Mouse (Mus musculus) kidney, adult 11 months (tissue): ENCODE data around the gene Mrps11.

Experiments
- DNase-seq: peaks from one replicate; pipeline ENCODE4 v3.0.0; 2022

The Mrps11 gene

DNA sequence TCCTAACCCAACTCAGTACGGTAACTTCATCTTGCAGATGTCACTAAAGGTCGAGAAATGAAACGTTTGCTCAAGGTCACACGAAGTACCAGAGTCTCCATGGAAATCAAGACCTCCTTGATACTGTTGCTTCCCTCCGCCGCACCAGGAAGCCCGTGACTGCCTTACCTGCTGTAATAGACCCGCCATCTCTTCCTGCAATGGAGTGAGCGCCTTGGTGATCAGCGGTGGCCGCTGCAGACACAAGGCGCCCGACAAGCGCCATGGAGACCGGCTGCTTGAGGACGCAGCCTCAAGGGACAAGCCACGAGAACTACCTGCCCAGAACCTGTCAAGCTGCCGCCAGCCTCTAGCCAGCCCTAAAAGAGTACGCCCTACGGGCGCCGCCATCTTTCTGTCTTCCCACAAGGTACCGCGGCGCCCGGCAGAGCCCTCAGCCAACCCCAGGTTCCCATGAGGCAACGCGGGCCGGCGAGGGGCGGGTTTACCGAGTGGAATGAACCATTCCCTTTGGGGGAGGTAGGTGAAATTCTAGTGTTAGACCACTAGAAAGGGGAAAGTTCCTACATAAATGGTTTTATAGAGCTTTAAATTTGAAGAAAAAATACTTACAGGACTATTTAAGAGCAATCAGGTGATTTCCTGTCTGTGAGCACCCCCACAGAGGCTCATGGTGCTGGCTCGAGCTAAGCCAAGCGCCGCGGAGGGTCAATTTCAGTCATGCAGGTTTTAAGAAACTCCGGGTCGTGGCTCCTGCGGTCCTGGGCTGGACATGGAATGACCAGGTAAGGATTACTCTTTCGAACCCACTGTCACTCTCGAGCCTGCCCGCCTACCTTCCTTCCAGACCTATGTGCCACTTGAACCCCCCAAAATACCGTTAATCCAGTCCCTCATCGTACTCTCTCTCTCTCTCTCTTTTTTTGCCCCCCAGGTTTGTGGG, at the start of gene Mrps11, which contains the start of gene Mrpl46:
Gene Mrps11 (plus strand): TSS at position 481 of the 943 bp plus-strand sequence.
Gene Mrpl46 (minus strand): TSS at position 893 of the 943 bp plus-strand sequence.
- peak; percentile 82 for DNase-seq

DNA sequence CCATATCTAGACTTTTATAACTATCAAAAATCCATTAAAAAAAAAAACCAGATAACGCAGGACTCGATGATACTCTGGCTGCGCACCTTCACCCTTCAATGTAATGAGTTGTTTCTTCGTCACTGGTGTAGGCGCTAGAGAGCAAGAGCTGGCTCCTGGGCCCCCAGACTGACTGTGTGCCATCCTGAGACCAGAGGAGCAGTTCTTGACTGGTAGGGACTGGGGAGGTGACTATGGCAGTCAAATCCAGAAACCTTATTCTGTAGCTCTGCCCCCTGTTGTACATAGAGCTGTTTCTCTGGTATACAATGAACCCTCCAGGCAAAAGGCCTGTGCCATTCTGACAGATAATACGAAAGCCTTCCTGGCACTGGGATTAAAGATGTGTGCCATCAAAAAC, 45.7 kb upstream of the Mrps11 start:
- DNase-seq, result no peak

DNA sequence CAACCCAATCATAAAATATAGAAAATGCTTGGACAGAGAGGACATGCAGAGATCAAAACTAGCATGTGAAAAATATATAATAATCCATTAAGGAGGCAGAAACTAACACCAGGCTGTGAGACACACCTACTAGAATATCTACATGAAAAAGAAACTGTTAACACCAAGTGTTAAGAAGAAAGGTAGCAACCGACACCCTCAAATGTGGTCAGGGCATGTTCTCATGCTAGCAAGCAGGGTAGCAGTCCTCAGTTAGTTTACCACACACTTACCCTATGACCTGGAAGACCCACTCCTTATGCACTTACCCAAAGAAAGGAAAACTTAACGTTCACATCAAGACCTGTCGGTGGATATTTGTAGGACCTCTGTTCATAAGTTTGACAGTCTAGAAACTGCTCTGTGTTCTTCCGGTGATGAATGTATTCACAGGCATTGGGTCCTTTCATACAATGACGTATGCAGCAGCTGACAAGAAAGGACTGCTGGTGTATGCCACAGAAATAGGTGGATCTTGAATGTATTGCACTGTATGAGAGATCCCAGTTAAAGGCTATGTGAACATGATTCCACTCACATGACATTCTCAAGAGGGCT, 45.2 kb upstream of the Mrps11 start, which contains the start of gene Ntrk3:
Gene Ntrk3 (minus strand): TSS at position 399 of the 597 bp plus-strand sequence.
- no peak for DNase-seq

DNA sequence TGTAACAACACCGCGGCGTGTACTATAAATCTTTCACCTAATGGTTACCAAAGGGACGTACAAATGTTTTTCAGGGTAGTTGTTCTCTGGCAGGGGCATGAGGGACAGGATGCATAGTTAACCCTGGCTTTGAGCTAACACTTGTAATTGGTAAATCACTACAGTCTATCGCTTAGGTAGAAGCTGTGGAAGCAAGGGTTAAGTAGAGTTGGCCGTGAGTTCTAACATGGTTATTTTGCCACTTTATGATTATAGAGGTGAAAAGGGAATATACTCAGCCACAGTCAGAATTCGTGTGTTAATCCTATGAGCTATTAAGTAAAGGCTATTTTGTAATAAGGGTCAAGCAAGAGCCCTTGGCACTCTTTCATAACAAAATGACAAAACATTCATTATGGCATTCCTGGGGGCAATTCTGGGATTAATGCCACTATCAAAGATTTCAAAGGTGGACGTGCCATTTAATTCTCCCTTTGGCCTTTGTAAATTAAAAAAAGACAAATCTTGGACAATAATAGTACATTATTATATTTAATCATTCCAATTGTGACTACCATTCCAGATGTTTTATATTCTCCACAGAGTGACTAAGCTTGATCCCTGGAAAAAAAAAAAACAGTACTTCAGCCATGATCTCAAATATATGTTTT, 43.4 kb upstream of the Mrps11 start:
- no peak for DNase-seq

DNA sequence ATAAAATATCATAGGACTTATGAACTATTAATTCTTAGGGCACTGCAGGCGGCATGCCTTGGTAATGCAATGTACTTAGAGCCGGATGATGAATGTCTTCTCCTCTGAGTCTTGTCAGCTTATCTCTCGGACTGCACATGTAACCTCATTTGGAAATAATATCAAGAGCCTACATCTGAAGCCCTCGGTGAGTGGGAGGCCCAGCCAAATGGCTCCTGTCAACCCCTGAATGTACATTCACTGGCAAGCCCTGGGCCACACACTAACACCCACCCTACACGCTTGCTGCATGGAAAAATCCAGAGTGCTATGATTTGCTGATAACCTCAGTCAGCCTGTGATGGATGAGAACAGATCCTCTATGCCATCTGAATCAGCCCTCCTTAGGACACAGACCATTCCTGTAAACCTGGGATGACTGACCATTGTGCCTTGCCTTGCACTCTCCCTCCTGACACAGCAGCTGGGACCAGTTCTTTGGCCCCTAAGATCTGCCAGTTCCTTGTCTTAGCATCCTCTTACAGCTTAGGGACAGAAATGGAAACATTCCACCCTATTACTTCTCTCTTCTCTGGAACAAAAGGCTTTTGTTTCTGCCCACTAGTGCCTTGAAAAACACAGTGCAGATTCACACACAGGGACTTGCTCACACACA, 39.1 kb upstream of the Mrps11 start:
- no peak for DNase-seq

DNA sequence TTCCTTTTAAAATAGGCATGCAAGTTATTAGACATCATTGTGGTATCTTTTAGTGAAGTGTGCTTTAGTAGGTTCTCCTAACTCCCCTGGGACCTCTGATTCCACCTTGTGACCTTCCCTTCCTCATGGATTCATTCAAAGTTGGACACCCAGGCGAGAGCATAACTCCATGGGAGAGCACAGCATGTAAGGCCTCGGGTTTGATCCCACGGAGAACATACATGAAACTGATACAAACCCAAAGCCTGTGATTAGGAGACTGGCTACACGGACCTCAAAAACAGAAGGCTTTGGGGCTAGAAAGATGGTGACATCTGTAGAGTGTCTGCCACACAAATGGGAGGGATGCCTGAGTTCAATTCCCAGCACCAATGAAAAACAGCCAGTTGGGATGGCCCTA, 30.0 kb upstream of the Mrps11 start:
- DNase-seq, result no peak

DNA sequence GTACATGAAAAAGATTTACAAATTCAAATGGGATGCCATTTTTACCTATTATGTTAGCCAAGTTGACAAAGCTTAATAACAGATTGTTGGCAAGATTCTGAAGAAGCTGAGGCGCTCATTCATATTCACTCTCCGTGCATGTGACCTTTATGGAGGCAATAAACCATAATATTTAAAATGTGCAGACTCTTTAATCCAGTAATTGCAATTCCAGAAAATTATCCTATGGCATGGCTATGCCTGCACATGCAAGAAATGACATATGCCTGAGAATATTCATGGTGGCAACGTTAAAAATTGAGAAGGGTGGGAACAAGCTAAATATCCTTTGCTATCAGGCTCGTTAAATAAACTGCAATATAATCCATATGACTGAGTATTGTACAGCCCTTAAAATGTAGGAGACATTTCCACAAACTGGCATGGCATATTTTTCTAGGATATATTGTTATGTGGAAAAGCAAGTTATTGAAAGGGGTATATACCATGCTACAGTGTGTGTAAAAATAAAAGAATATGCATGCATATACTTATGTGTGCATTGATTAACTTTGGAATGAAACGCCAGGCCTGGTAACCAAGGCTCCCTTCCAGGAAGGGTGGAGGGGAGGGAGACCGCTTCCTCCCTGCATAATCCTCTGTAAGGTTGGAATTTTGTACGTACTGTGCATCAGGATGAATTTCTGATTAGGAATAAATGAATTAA, 29.0 kb upstream of the Mrps11 start:
- no peak for DNase-seq

DNA sequence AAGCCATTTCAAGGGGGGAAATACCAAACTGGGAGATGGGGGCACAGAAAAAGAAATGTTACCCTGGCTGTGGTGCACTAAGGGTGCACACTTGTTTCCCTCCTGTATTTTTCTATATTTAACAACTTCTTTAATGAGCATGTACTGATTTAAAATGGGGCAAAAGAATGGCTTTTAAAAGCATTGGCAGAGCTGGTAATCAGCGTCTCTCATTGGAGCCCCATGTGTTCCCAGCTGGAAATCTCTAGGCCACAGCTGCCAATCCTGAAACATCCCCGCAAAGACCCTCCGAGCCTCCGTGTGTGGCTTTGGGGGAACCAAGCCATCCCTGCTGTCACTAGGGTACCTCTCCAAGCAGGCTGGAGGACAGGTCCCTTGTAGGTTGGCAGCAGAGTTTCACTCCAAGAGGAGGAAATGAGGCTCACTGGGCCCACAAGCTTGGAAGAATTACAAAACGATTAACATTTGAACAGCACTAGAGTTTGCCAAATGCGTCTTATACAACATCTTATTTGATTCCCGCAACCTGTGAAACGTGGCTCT, 28.4 kb upstream of the Mrps11 start:
- DNase-seq, result no peak

DNA sequence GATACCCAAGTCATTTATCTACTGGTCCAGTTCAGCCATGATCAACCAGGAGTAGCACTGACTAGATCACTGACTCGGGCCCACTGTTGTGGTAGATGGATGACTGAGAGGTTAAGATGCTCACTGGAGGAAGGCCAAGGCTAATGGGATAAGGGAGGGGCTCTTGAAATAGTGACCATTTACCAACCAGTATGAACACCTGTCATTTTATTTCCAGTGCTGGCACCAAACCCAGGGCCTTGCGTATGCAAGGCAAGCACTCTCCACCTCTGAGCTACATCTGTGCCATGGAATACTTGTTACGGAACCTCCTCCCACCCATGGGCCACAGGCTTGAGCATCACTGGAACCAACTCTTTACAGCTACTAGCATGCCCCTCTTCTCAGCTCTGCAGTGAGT, 19.1 kb upstream of the Mrps11 start:
- no peak for DNase-seq

DNA sequence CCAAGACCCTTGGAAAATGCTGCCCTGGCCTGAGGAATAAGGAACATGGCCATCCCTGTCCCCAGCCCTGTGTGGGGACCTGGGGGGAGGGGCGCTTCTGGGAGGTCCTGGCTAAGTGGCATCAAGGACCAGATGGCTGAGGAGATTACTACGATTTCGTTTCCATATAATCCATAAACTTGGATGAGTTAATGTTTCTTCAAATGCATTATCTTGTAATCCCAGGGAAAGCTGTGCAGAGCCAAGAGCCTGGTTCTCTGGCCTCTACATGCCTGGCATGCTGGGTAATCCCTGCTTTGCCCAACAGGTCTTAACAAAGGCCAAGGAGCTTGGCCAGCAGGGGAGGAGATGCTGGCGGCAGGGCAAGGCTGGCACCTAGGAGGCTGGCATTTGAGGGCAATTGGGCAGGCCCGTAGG, 17.7 kb upstream of the Mrps11 start:
- peak; percentile 17 for DNase-seq

DNA sequence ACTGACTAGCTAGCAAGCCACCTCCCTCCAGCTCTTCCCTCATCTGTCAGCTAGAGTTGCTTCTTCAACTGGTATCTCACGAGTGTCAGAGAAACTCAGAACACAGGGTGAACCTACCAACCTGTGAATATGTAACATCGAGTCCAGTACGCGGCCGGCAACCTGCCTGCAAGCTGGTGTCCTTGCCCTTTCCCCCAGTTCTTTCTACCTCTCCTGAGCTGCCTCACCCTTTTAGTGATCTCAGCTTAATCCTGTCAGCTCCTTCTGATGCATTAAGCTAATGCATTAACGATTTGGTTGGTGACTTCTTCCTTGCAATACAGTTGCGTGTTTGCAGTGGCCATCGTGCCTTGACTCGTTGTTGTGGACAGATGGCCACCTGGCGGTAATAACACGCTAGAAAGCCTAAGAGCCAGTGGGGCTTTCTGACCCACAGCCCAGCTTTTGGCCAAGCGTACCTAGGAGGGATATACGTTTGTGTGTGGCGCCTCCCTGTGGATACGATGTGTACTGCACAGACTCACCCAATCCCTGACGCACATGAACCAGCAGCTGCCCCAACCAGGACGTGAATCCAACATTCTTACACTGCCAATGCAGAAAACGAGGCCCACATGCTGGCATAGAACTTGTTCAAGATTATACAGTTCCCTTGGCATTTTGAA, 16.8 kb upstream of the Mrps11 start:
- DNase-seq, result peak; percentile 60

DNA sequence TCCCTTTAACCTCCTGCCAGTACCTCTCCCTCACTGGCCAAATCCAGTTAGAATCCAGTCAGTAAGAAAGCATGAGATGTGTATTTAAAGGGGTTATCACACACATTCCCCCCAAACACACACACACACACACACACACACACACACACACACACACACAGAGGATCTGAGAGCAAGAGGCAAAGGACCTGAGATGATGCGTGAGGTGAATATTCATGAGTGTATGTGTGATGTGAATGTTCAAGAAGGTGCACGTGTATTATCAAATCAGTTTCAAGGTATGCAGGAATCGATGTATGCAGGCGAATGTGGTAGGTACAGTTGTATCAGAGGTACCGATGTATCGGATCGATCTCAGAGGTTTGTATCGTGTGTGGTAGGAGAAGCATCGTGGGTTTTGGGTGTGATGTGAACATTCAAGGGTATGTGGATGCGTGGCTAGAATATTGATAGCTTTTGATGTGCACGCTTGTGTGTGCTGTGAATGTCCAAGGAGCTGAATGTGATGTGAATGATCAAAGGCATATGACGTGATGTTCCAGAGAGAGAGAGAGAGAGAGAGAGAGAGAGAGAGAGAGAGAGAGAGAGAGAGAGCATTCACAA, 14.9 kb upstream of the Mrps11 start:
- no peak for DNase-seq

DNA sequence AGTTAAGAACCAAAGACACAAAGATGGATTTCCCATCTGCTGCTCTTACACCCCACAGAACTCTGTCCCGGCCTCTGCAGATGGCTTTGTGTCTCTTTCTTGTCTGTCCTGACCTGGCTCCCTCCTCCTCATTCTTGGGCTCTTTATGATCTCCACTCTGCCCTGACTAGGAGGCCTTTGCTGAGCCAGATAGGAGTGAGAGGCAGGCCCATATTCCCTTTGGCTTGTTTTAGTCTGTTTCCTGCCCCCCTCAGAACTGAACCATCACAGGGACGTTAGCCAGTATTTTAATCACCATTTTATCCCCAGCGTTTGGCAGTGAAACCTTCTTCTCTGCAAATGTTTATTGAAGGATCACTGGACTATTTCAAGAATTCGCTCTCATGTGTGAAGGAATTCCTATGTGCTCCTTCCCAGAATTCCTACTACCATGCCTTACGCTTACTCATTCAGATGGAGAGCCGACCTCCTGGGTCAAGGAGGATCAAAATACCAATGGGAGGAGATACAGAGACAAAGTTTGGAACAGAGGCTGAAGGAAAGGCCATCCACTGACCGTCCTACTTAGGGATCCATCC, 13.8 kb upstream of the Mrps11 start:
- DNase-seq, result peak; percentile 24

DNA sequence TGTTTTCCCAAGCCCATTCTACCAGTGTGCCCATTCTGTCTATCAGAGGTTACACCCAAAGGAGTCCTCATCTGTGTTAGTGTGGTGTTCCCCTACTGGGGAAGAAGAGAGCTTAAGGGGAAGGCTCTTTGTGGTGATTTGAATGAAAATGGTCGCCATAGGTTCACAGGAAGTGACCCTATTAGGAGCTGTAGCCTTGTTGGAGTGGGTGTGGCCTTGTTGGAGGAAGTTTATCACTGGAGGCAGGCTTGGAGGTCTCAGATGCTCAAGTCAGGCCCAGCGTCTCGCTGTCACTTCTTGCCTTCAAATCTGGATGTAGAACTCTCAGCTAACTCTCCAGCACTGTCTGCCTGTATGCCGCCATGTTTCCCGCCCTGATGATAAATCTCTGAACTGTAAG, 12.0 kb upstream of the Mrps11 start:
- DNase-seq, result no peak

DNA sequence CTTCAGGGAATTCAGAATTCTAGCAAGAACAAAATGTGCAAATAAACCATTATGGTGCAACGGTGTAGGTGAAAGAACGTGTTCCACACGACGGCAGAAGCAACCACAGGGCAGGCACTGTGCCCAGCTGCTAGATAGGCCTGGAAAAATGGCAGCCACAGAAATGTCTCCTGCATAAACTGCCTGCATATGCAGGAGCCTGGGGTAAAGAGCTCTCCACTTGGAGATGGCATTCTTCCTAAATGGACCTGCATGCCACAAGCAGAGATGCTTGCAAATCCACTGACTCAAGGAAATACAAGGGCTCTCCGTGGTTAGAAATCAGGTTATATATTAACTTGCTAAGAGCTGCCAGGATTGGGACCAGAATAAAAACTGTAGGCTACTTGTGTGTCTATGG, 4.2 kb upstream of the Mrps11 start:
- peak; percentile 55 for DNase-seq

DNA sequence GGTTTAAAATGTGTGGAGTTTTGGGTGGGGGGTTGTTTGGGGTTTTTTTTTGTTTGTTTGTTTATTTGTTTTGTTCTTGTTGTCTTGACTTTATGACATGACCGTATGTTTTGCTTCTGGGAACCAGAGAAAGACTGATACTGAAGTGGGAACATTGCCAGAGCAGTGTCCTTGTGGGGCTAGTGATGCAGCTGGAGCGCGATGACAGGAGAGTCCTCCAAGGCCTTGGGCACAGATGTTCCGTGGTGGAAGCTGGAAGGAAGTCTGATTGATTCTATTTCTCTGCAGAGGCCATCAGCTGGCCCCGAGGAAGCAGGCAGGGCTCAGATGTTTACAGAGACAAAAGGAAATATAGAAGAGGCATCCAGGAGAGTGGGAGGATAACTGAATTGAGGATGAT, 3.0 kb downstream of the Mrps11 start:
- DNase-seq, result no peak

DNA sequence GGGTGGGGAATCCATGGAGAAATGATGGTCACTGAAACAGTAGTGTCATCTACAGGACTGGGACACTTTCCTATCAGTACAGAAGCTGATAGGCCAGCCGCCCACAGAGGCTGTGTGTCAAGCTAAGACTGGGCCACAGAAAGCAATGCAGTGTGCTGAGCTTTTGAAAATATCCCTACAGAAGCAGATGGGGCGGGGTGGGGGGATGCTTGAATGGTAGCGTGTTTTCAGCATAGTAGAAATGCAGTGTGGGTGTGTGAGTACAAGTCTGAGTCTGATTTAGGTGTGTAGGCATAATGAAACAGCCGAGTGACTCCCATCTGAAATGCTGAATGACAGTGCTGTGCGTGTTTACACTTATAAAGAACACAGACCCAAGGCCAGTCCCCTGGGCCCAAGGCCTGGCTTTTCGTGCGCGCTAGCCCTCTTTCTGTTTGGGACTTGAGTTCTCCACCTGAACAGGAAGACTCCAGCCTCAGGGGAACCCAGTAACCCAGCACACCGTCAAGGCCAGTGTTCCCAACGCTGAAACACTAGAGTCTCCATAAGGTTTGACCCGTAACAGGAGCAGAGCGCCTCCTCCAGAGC, 5.0 kb downstream of the Mrps11 start:
- no peak for DNase-seq

DNA sequence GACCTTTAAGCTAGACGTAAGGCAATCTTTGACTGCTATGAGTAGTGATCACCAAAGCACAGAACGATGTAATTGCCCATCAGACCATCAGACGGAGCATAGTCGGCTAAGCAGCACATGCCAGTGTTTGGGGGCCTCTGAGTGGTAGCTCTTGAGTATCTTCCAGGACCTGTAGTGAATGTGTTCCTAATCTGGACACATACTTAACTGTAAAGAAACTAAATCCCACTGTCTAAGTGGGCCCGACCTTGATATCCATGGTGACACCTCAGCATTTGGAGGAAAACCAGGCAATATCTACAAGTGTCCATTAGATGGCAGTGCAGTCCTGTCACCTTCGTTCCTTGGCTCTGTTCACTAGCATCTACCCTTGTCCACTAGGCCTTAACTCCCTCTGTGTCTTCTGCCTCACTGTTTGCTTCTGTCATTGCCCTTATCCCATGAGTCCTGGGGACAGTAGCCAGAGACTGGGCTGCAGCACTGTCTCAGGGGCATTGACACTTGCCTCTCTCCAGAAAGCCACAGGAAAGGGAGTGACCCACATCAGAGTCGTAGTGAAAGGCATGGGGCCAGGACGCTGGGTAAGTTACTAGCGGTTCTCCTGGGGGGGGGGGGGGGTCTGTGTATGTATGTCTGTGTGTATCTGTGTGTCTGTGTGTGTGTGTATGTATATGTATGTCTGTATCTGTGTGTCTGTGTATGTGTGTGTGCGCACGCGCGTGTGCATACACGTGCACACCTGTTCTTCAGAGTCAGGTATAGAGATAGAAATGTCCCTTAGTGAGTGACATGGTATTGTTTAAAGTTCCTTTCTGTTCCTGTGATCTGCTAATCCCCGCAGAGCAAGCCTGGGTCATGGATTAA, 8.7 kb downstream of the Mrps11 start:
- no peak for DNase-seq

DNA sequence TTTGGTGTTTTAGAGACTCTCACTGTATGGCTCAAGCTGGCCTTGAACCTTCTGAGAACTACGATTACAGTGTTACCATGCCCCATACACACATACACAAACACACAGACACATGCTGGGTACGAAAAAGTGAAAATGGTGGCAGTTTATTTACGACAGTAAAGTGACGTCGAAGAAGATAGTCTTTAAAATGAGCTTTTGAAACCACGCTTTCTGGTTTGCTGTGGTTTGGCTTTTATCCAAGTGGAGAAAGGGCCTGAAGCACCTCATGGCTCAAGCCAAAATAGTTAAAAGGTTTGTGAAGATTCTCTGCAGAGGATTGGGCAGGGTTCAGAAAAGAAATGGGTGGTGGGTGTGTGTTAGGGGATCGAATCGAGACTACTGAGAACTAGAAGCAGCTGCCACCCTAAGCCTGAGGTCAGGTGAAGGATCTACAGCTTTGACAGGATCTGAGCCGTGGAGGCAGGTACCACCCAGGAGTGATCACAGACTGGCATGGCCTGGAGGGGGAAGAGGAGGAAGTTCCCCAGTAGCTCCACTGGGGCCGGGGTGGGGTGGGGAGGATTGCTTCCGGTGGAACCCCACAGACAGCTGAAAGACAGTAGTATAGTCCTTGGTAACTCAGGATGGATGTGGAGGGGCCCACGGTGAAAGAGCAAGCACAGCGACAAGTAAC, 11.1 kb downstream of the Mrps11 start:
- DNase-seq, result no peak
